Mouse (Mus musculus) midbrain, embryonic 16.5 days (tissue): ENCODE results near the gene Nav2. TPM values are rescaled to one million over a fixed set of nuclear protein-coding genes. Genes with fewer than 3 reads are reported as not detected.

Experiments
- ATAC-seq: fragments of 200-750 bp; cut with Nextera tagmentation; 2 replicates; pipeline ENCODE4 v1.8.0; 2017; ENCODE audit warnings: moderate TSS enrichment
- H3K27ac ChIP-seq: fragments of 300-500 bp; sonication (generic); 2 replicates; pipeline ENCODE4 v1.5.1; 2014; ENCODE audit warnings: mild to moderate bottlenecking, low read length, mixed read lengths
- H3K27me3 ChIP-seq: fragments of 300-500 bp; sonication (generic); 2 replicates; pipeline ENCODE4 v1.6.1; 2014; ENCODE audit warnings: low read depth, low read length, mixed read lengths; ENCODE audit not compliant: control insufficient read depth, insufficient read depth
- H3K36me3 ChIP-seq: fragments of 300-500 bp; sonication (generic); 2 replicates; pipeline ENCODE4 v1.6.1; 2014; ENCODE audit warnings: mild to moderate bottlenecking, low read length, moderate library complexity, mixed read lengths; ENCODE audit not compliant: control insufficient read depth, insufficient read depth
- H3K4me1 ChIP-seq: fragments of 300-500 bp; sonication (generic); 2 replicates; pipeline ENCODE4 v1.6.1; 2014; ENCODE audit warnings: mild to moderate bottlenecking, low read length, mixed read lengths; ENCODE audit not compliant: control insufficient read depth, insufficient read depth
- H3K4me2 ChIP-seq: fragments of 300-500 bp; sonication (generic); 2 replicates; pipeline ENCODE4 v1.6.1; 2014; ENCODE audit warnings: mild to moderate bottlenecking, low read length, mixed read lengths
- H3K4me3 ChIP-seq: fragments of 300-500 bp; sonication (generic); 2 replicates; pipeline ENCODE4 v1.5.1; 2014; ENCODE audit warnings: low read depth, mild to moderate bottlenecking, low read length, moderate library complexity, mixed read lengths
- H3K9ac ChIP-seq: fragments of 300-500 bp; sonication (generic); 2 replicates; pipeline ENCODE4 v1.6.1; 2014; ENCODE audit warnings: low read depth, low read length, mixed read lengths
- H3K9me3 ChIP-seq: fragments of 300-500 bp; sonication (generic); replicated peaks from 2 replicates; pipeline ENCODE4 v1.6.1; 2014; ENCODE audit warnings: mild to moderate bottlenecking, low read length, mixed read lengths; ENCODE audit not compliant: control insufficient read depth, poor library complexity, severe bottlenecking
- WGBS: fragments of 180-500 bp; shearing (Covaris S2); extraction: QIAGEN DNeasy Blood & Tissue Kit; methylation state at CpG from one replicate; pipeline ENCODE4 v1.1.7; 2014; 5-methylcytosine and 5-hydroxymethylcytosine counted together
- polyA plus RNA-seq: library from polyadenylated mRNA; unstranded; fragments of >200 nt; fragmentation: Nextera tagmentation; extraction: Ambion mirVana; gene quantifications from 2 replicates; pipeline ENCODE4 v1.2.1, GENCODE M21; 2015

The Nav2 gene
- polyA plus RNA-seq, 1 experiment from 2014 or later = 21.5 TPM

GRCm38 (mm10) chr7:49575226-49575625 is 666.7 kb downstream of the Nav2 start:
- no peak for ATAC-seq
- H3K9me3 ChIP-seq = no peaks in the 10 kb centered on the region
- H3K4me1 ChIP-seq = no peaks in the 10 kb centered on the region
- H3K9ac ChIP-seq = no peak overlapping the region
- no peak overlapping the region for H3K4me2 ChIP-seq
- H3K27ac ChIP-seq = no peak overlapping the region
- H3K4me3 ChIP-seq = no peak overlapping the region
- 92% methylated on average over 9 of the region's 9 CpGs for WGBS
- H3K27me3 ChIP-seq = no peaks in the 10 kb centered on the region
- peaks cover 16% of the 10 kb centered on the region for H3K36me3 ChIP-seq

- Histone ChIP-seq H3K4me1 (no peaks in the 10 kb centered on the region), H3K9me3 (no peaks in the 10 kb centered on the region), H3K36me3 (peaks cover 16% of the 10 kb centered on the region), H3K4me2 (no peak overlapping the region), H3K27me3 (no peaks in the 10 kb centered on the region), H3K27ac (no peak overlapping the region), H3K4me3 (no peak overlapping the region), H3K9ac (no peak overlapping the region)
- ATAC-seq = no peak
- 86% methylated on average over 2 of the region's 2 CpGs for WGBS
Measured at GRCm38 (mm10) chr7:49577096-49577495, 668.6 kb downstream of the Nav2 start.

GRCm38 (mm10) chr7:49581951-49582350 is 673.4 kb downstream of the Nav2 start:
- Histone ChIP-seq H3K4me3 (no peak overlapping the region), H3K36me3 (peaks cover 18% of the 10 kb centered on the region), H3K9ac (no peak overlapping the region), H3K27me3 (no peaks in the 10 kb centered on the region), H3K27ac (no peak overlapping the region), H3K4me1 (no peaks in the 10 kb centered on the region), H3K9me3 (no peaks in the 10 kb centered on the region), H3K4me2 (no peak overlapping the region)
- ATAC-seq = no peak
- 88% methylated on average over 2 of the region's 2 CpGs for WGBS

GRCm38 (mm10) chr7:49582551-49582950 is 674.0 kb downstream of the Nav2 start:
- H3K27ac ChIP-seq = no peak overlapping the region
- ATAC-seq = no peak
- no peaks in the 10 kb centered on the region for H3K4me1 ChIP-seq
- H3K9ac ChIP-seq = no peak overlapping the region
- no peak overlapping the region for H3K4me2 ChIP-seq
- no peaks in the 10 kb centered on the region for H3K27me3 ChIP-seq
- no peak overlapping the region for H3K4me3 ChIP-seq
- H3K36me3 ChIP-seq = peaks cover 19% of the 10 kb centered on the region
- WGBS = 90% methylated on average over 7 of the region's 7 CpGs
- H3K9me3 ChIP-seq = no peaks in the 10 kb centered on the region

DNA sequence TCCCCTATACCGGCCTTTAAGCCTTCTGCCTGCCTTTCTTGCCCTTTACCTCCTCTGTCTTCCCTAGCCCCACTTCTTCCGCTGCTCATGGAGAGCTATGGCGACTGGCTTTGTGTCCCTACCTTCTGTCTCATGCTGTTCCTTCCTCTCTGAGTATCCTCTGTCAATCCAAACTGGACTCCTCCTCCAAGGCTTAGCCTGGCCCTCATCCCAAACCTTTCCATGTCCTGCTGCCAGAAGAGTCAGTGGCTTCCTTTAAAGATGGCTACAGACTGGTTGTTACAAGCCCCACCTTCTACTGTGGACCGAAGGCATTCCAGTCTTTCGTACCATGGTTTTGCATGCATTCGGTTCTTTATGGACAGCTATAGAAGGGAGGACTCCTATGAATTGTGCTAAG is 674.7 kb downstream of the Nav2 start:
- no peak overlapping the region for H3K4me3 ChIP-seq
- peaks cover 25% of the 10 kb centered on the region for H3K36me3 ChIP-seq
- H3K27ac ChIP-seq = no peak overlapping the region
- H3K4me1 ChIP-seq = no peaks in the 10 kb centered on the region
- no peaks in the 10 kb centered on the region for H3K27me3 ChIP-seq
- no peak for ATAC-seq
- 87% methylated on average over 6 of the region's 6 CpGs for WGBS
- H3K9ac ChIP-seq = no peak overlapping the region
- H3K9me3 ChIP-seq = no peaks in the 10 kb centered on the region
- no peak overlapping the region for H3K4me2 ChIP-seq

DNA sequence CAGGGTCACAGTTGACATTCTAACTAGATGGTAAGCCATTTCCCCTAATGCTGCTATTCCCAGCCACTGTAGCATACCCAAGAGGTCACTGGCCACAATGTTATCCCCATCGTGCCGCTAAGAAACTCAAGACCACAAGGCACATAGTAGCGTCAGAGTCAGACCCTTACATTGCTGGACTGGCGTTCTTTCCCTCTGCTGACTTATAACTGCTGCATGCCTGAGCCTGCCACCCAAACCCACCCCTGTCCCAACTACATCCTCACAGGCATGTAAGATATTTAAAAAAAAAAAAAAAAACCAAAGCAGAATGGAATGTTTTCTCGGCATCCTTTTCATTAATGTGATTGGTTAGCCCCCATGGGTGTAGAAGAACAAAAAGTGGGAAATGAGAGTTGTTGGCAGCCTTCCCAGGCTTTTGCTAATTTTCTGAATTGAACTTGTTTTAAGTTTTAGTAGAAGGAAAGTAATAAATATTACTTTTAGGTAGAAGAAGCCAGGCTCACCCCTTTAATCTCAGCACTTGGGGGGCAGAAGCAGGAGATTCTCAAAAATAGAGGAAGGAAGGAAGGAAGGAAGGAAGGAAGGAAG is 678.1 kb downstream of the Nav2 start:
- Histone ChIP-seq H3K27ac (no peak overlapping the region), H3K36me3 (peaks cover 35% of the 10 kb centered on the region)
- 79% methylated on average over 5 of the region's 5 CpGs for WGBS

GRCm38 (mm10) chr7:49589635-49590034 is 681.1 kb downstream of the Nav2 start:
- H3K27ac ChIP-seq = no peak overlapping the region
- H3K4me1 ChIP-seq = no peaks in the 10 kb centered on the region
- no peak overlapping the region for H3K9ac ChIP-seq
- H3K36me3 ChIP-seq = peaks cover 36% of the 10 kb centered on the region
- no peaks in the 10 kb centered on the region for H3K9me3 ChIP-seq
- no peak overlapping the region for H3K4me3 ChIP-seq
- no peak overlapping the region for H3K4me2 ChIP-seq
- ATAC-seq = no peak
- H3K27me3 ChIP-seq = no peaks in the 10 kb centered on the region
- WGBS = 93% methylated on average over 8 of the region's 8 CpGs

More for the DNA sequence above, 678.1 kb downstream of the Nav2 start:
- H3K27me3 ChIP-seq = no peaks in the 10 kb centered on the region
- no peak for ATAC-seq
- no peak overlapping the region for H3K9ac ChIP-seq
- no peaks in the 10 kb centered on the region for H3K4me1 ChIP-seq
- no peak overlapping the region for H3K4me2 ChIP-seq
- H3K4me3 ChIP-seq = no peak overlapping the region
- no peaks in the 10 kb centered on the region for H3K9me3 ChIP-seq

GRCm38 (mm10) chr7:49597776-49598175 is 689.3 kb downstream of the Nav2 start:
- 84% methylated on average over 3 of the region's 3 CpGs for WGBS

GRCm38 (mm10) chr7:49598225-49598624 is 689.7 kb downstream of the Nav2 start:
- 94% methylated on average over 13 of the region's 13 CpGs for WGBS
- H3K9ac ChIP-seq = no peak overlapping the region
- H3K4me2 ChIP-seq = no peak overlapping the region
- H3K4me1 ChIP-seq = no peaks in the 10 kb centered on the region
- ATAC-seq = no peak
- no peak overlapping the region for H3K4me3 ChIP-seq
- H3K27ac ChIP-seq = no peak overlapping the region
- no peaks in the 10 kb centered on the region for H3K27me3 ChIP-seq
- peaks cover 31% of the 10 kb centered on the region for H3K36me3 ChIP-seq
- H3K9me3 ChIP-seq = no peaks in the 10 kb centered on the region

More at GRCm38 (mm10) chr7:49597776-49598175, 689.3 kb downstream of the Nav2 start:
- Histone ChIP-seq H3K27me3 (no peaks in the 10 kb centered on the region), H3K9ac (no peak overlapping the region), H3K27ac (no peak overlapping the region), H3K9me3 (no peaks in the 10 kb centered on the region), H3K4me3 (no peak overlapping the region), H3K4me1 (no peaks in the 10 kb centered on the region), H3K36me3 (peaks cover 29% of the 10 kb centered on the region), H3K4me2 (no peak overlapping the region)
- no peak for ATAC-seq
